Mouse (Mus musculus): Measurements from ENCODE around the gene Tectb. TPM values are rescaled to one million over a fixed set of nuclear protein-coding genes. Genes with fewer than 3 reads are reported as not detected.
"Not testable (repeated sequence)": the region's sequence is repeated elsewhere in the genome, so short reads cannot be mapped to it uniquely, and the experiment has no call there.

The Tectb gene
- polyA plus RNA-seq, 1 experiment from 2014 or later = not detected

DNA sequence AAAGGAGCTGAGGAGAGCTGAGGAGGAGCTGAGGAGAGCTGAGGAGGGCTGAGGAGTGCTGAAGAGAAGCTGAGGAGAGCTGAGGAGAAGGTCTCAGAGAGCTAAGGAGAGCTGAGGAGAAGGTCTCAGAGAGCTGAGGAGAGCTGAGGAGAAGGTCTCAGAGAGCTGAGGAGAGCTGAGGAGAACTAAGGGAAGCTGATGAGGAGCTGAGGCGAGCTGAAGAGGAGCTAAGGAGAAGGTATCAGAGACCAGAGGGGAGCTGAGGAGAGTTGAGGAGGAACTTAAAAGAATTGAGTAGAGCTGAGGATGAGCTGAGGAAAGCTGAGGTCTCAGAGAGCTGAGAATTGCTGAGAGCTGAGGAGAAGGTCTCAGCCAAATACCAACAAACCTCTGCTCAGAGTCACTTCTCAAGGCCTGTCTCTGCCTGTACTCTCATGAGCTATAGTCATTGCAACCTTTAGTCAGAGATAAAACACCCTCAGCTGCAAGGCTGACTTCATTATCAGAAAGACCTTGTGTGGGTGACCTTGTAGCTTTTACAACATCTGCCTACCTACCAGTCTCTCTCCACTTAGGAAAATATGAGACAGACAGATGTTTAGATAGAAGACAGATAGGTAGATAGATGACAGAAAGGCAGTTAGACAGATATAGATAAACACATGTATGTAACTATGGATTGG lies 15.2 kb upstream of the Tectb start:
- Histone ChIP-seq H3K27ac (ENCODE audit: poor library complexity, severe bottlenecking) (no peak overlapping the region), H3K9me3 (replicated peaks) (peaks cover 12% of the 10 kb centered on the region), H3K4me3 (no peak overlapping the region), H3K27me3 (replicated peaks) (no peaks in the 10 kb centered on the region), H3K4me1 (replicated peaks) (no peaks in the 10 kb centered on the region; the same call in 1 of the 2 replicates), H3K9ac (no peak overlapping the region), H3K36me3 (no peaks in the 10 kb centered on the region), H3K4me2 (no peak overlapping the region)
- WGBS = 69% methylated on average over 1 of the region's 1 CpGs
- ATAC-seq (ENCODE audit: insufficient number of reproducible peaks, low FRiP score) = no peak

DNA sequence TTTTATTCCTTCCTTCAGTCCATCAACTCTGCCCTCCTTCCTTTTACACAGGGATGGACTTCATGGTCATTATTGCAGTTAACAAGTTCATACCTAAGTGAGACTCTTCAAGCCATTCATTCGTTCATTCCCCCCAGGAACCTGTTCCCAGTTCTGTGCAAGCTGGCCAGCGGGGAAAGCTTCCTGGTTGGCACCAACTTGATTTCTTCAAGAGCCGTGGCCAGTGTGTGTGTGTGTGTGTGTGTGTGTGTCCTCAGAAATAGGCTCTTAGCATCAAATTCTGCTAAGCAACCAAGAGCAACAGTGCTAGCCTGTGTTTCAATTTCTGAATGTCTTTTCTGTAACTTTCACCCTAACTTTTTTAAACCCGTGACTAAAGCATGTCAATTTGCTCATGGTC lies 14.6 kb upstream of the Tectb start:
- Histone ChIP-seq H3K27ac (ENCODE audit: poor library complexity, severe bottlenecking) (no peak overlapping the region), H3K36me3 (no peaks in the 10 kb centered on the region), H3K4me3 (no peak overlapping the region), H3K4me1 (replicated peaks) (no peaks in the 10 kb centered on the region; the same call in 1 of the 2 replicates), H3K4me2 (no peak overlapping the region), H3K27me3 (replicated peaks) (no peaks in the 10 kb centered on the region), H3K9ac (no peak overlapping the region), H3K9me3 (replicated peaks) (peaks cover 17% of the 10 kb centered on the region)
- no peak for ATAC-seq (ENCODE audit: insufficient number of reproducible peaks, low FRiP score)
- 76% methylated on average over 4 of the region's 4 CpGs for WGBS

DNA sequence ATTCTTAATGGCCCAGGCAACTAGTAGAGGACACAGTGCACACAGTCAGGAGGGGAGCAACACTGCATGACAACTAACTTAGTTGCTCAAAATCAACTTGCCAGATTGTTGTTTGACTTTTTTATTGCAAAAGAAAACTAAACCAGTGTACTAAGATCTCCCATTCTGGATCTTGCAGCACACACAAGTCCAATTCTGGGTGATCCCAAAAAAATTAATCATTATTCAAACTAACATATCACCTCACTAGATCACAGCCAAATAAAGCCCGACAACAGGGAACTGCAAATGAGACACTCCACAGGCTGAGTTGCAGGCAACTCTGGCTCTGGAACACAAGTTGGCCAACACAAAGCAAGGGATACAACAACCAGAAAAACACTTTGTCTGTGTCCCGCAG lies 13.8 kb upstream of the Tectb start:
- no peaks in the 10 kb centered on the region; the same call in 1 of the 2 replicates for H3K4me1 ChIP-seq (replicated peaks)
- H3K4me2 ChIP-seq = no peak overlapping the region
- no peak overlapping the region for H3K9ac ChIP-seq
- 83% methylated on average over 2 of the region's 2 CpGs for WGBS
- ATAC-seq (ENCODE audit: insufficient number of reproducible peaks, low FRiP score) = no peak
- peaks cover 17% of the 10 kb centered on the region for H3K9me3 ChIP-seq (replicated peaks)
- no peak overlapping the region for H3K4me3 ChIP-seq
- H3K27me3 ChIP-seq (replicated peaks) = no peaks in the 10 kb centered on the region
- H3K27ac ChIP-seq (ENCODE audit: poor library complexity, severe bottlenecking) = no peak overlapping the region
- H3K36me3 ChIP-seq = no peaks in the 10 kb centered on the region

DNA sequence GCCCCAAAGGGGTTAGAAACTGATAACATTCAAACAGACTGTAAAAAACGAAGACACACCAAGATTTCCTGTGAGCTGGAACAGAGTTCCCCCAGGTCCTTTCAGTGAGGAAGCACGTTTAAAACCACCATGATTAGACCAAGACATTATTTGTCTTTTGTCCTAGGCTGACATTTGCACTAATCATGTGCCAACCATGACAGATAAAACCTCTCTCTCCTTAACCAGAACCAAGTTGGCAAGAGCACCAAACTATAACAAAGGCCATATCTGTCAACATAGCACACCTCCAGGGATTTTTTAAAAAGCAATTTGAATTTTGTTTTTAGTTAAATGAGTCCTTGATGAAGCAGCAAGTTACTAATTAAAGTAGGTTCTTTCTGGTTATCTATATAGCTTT lies 12.8 kb upstream of the Tectb start:
- no peak overlapping the region for H3K4me3 ChIP-seq

DNA sequence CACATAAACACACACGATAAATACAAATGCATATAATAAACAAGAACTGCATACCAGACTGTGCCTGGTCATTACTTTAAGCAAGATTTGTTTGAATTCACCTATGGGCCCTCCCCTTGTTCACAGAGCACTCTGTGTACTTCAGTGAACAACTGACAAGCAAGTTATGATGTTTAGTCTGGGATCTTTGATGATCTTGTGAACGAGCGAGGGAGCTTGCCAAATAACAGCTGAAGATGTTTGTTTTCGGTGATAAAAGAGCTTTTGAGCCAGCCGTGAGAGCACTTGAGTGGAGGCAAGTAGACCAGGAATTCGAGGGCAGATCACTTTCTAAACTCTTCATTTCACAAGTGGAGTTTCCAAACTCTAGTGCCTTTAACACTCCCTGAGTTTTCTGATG lies 12.2 kb upstream of the Tectb start:
- WGBS = 68% methylated on average over 6 of the region's 6 CpGs
- no peak for ATAC-seq (ENCODE audit: insufficient number of reproducible peaks, low FRiP score)
- Histone ChIP-seq H3K9ac (no peak overlapping the region), H3K9me3 (replicated peaks) (peaks cover 17% of the 10 kb centered on the region), H3K27ac (ENCODE audit: poor library complexity, severe bottlenecking) (no peak overlapping the region), H3K36me3 (no peaks in the 10 kb centered on the region), H3K4me1 (replicated peaks) (no peaks in the 10 kb centered on the region; the same call in 1 of the 2 replicates), H3K4me2 (no peak overlapping the region), H3K4me3 (no peak overlapping the region), H3K27me3 (replicated peaks) (no peaks in the 10 kb centered on the region)

More for the DNA sequence above, 12.8 kb upstream of the Tectb start:
- peaks cover 17% of the 10 kb centered on the region for H3K9me3 ChIP-seq (replicated peaks)
- H3K4me1 ChIP-seq (replicated peaks) = no peaks in the 10 kb centered on the region; the same call in 1 of the 2 replicates
- no peak overlapping the region for H3K27ac ChIP-seq (ENCODE audit: poor library complexity, severe bottlenecking)
- ATAC-seq (ENCODE audit: insufficient number of reproducible peaks, low FRiP score) = no peak
- H3K9ac ChIP-seq = no peak overlapping the region
- no peaks in the 10 kb centered on the region for H3K27me3 ChIP-seq (replicated peaks)
- H3K4me2 ChIP-seq = no peak overlapping the region
- no peaks in the 10 kb centered on the region for H3K36me3 ChIP-seq
- 41% methylated on average over 2 of the region's 2 CpGs for WGBS

DNA sequence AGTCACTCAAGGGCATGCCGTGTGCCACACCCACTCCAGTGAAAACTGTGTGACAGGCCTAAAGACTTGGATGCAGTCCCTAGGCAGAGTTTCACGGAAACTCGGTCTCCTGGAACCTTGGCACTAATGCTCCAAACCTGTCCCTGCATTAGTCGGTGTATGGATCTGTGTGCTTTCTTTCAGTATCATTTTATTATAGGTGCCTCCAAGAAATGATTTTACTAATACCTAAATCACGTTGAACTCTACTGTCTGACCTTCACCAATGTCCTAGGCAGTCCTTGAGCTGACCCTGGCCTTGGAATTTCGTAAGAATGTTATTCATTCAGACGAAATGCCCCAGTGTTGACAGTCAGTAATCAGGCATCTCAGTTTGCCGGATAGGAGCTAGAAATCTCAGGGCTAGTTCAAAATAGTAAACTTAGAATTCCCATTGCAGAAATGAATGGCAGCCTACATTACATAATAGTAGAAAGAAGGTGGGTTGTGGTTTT lies 11.2 kb upstream of the Tectb start:
- H3K27ac ChIP-seq (ENCODE audit: poor library complexity, severe bottlenecking); H3K4me3 ChIP-seq; H3K36me3 ChIP-seq; H3K4me1 ChIP-seq (replicated peaks); H3K4me2 ChIP-seq; H3K27me3 ChIP-seq (replicated peaks); ATAC-seq (ENCODE audit: insufficient number of reproducible peaks, low FRiP score); H3K9ac ChIP-seq: not testable (repeated sequence)
- 79% methylated on average over 8 of the region's 8 CpGs for WGBS
- H3K9me3 ChIP-seq (replicated peaks) = peaks cover 17% of the 10 kb centered on the region

DNA sequence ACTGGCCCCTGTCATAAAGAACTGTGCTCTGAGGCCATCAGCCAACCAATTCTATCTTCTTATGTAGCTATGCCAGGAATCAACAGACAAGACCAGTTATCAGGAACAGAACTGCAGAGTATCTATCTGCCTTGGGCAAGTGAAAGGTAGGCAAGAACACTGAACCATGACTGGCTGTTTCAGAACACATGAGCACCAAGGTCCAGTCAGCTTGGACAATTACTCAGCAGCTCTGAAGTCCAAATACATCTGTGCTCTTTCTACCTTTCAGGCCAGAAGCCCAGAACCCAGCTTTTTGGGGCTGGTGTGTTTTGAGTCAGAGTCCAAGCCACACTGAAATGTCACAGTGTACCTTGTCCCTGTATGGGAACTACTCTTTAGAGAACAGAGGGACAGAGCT lies 10.1 kb upstream of the Tectb start:
- Histone ChIP-seq H3K27me3 (replicated peaks) (no peaks in the 10 kb centered on the region), H3K9ac (no peak overlapping the region), H3K4me2 (no peak overlapping the region), H3K4me3 (no peak overlapping the region), H3K4me1 (replicated peaks) (no peaks in the 10 kb centered on the region), H3K27ac (ENCODE audit: poor library complexity, severe bottlenecking) (no peak overlapping the region), H3K36me3 (no peaks in the 10 kb centered on the region), H3K9me3 (replicated peaks) (peaks cover 17% of the 10 kb centered on the region)
- ATAC-seq (ENCODE audit: insufficient number of reproducible peaks, low FRiP score) = no peak

DNA sequence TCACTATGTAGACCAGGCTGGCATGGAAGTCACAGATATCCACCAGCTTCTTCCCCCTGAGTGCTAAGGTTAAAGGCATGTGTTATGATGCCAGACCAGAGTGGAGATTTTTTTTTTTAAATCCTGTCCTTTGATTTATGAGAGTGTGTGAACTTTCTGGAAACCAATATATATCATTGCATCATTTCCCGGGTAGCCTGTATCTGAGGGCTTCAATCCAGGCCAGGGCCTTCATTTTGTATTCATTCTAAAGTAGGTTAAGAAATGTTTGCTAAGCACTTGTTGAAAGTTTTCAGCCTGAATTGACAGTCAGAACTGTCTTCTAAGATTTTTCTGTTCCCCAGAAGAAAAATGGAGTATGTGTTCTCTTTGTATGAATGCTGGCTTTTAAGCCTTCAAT lies 8.9 kb upstream of the Tectb start:
- Histone ChIP-seq H3K27ac (ENCODE audit: poor library complexity, severe bottlenecking) (no peak overlapping the region), H3K36me3 (no peaks in the 10 kb centered on the region), H3K4me2 (no peak overlapping the region), H3K4me3 (no peak overlapping the region), H3K4me1 (replicated peaks) (no peaks in the 10 kb centered on the region), H3K9ac (no peak overlapping the region), H3K9me3 (replicated peaks) (peaks cover 17% of the 10 kb centered on the region), H3K27me3 (replicated peaks) (no peaks in the 10 kb centered on the region)
- no peak for ATAC-seq (ENCODE audit: insufficient number of reproducible peaks, low FRiP score)
- 66% methylated on average over 1 of the region's 1 CpGs for WGBS

DNA sequence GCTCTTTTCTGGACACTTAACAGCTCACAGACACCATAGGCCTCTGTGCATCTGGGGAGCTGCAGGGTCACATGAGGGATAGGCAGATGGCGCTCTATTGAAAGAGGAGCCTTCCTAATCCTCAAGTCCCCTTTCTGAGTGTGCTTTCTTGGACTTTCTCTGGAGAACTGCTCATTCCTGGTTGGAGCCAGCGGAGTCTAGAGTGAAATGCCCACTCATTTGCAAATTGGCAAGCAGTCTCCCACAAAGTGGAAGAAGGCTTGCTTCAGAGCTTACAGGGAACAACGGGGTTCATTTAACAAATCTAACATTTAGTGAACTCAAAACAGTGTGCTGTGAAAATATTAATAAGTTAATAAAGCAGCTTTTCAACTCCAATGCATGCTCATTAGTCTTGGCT lies 3.4 kb upstream of the Tectb start:
- H3K9ac ChIP-seq = no peak overlapping the region
- H3K4me1 ChIP-seq (replicated peaks) = no peaks in the 10 kb centered on the region
- H3K27ac ChIP-seq (ENCODE audit: poor library complexity, severe bottlenecking) = no peak overlapping the region
- no peaks in the 10 kb centered on the region for H3K27me3 ChIP-seq (replicated peaks)
- no peak overlapping the region for H3K4me2 ChIP-seq
- 86% methylated on average over 3 of the region's 3 CpGs for WGBS
- no peak for ATAC-seq (ENCODE audit: insufficient number of reproducible peaks, low FRiP score)
- no peak overlapping the region for H3K4me3 ChIP-seq
- no peaks in the 10 kb centered on the region for H3K9me3 ChIP-seq (replicated peaks)
- H3K36me3 ChIP-seq = no peaks in the 10 kb centered on the region

DNA sequence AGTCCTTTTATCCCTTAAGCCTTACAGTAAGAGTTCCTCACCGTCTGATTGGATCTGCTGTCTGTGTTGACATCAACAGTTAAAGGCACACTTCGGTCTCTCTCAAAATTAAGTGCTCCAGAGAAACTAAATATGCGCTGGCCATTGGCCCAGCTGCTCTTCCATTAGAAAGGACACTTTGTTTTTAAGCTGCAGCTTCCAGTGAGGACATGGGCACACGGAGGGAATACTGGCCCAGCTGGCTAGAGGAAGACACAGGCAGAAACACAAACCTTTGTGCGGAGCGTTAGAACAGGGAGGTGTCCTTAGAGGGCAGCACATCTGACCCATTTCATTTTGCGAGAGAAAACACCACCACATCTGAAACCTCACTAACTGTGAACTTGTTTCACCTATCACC lies 3.9 kb downstream of the Tectb start:
- Histone ChIP-seq H3K4me1 (replicated peaks) (no peaks in the 10 kb centered on the region), H3K36me3 (no peaks in the 10 kb centered on the region), H3K27ac (ENCODE audit: poor library complexity, severe bottlenecking) (no peak overlapping the region), H3K4me3 (no peak overlapping the region), H3K9me3 (replicated peaks) (no peaks in the 10 kb centered on the region), H3K27me3 (replicated peaks) (no peaks in the 10 kb centered on the region), H3K4me2 (no peak overlapping the region), H3K9ac (no peak overlapping the region)
- ATAC-seq (ENCODE audit: insufficient number of reproducible peaks, low FRiP score) = no peak
- WGBS = 69% methylated on average over 7 of the region's 7 CpGs

DNA sequence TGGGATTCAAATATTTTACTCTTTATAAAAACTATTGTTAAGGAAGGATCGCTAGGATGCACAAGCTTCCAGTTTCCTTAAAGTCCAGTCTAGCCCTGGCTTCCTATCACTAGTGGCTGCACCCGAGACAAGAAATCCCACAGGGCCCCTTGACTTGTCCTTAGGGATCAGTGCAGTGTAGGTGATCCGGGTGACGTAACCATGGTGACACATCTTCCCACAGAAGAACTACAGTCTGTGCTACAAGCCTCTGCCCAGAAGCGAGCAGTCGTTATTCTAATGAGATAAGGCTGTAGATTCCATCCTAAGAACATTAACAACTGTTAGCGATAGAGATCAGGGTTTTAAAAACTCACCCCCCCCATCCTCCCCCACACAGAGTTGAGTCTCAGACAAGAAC lies 4.5 kb downstream of the Tectb start:
- WGBS = 54% methylated on average over 7 of the region's 7 CpGs
- Histone ChIP-seq H3K4me3 (no peak overlapping the region), H3K9ac (no peak overlapping the region), H3K4me2 (no peak overlapping the region), H3K27ac (ENCODE audit: poor library complexity, severe bottlenecking) (no peak overlapping the region), H3K4me1 (replicated peaks) (peaks cover 2% of the 10 kb centered on the region; the same call in 1 of the 2 replicates), H3K36me3 (no peaks in the 10 kb centered on the region), H3K27me3 (replicated peaks) (no peaks in the 10 kb centered on the region), H3K9me3 (replicated peaks) (no peaks in the 10 kb centered on the region)
- no peak for ATAC-seq (ENCODE audit: insufficient number of reproducible peaks, low FRiP score)

DNA sequence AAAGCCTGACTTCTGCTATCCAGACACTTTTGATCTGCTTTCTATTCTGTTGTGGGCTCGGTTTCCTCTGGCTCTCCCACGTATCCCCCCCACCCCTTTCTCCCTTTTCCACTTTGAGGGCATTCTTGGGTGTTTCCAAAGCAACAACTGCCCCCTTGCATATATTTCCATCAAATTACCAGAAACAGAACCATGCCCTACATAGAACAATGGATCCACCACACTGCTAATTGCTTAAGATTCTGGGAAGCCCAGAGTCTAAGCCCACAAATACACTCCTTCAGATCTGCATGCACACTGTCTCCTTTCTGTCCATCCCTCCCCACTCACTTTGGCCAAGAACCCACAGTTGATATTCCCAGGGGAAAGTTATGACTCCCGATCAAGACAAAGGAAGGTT lies 5.1 kb downstream of the Tectb start:
- H3K9ac ChIP-seq = no peak overlapping the region
- WGBS = 70% methylated on average over 3 of the region's 3 CpGs
- H3K9me3 ChIP-seq (replicated peaks) = no peaks in the 10 kb centered on the region
- no peak overlapping the region for H3K4me3 ChIP-seq
- H3K4me2 ChIP-seq = no peak overlapping the region
- H3K4me1 ChIP-seq (replicated peaks) = peaks cover 5% of the 10 kb centered on the region; the same call in 1 of the 2 replicates
- no peaks in the 10 kb centered on the region for H3K36me3 ChIP-seq
- no peak for ATAC-seq (ENCODE audit: insufficient number of reproducible peaks, low FRiP score)
- H3K27me3 ChIP-seq (replicated peaks) = no peaks in the 10 kb centered on the region
- no peak overlapping the region for H3K27ac ChIP-seq (ENCODE audit: poor library complexity, severe bottlenecking)
